Comparison of ENCODE assay signal across 16 mouse cellular contexts in genomic region chr6:148708389-148708788, GRCm38 (mm10).
"Had no signal": no experiment of that assay in that cellular context is flagged by ENCODE, and none has a peak within 500 bp of the region (broad histone marks: within the 10 kb centered on the region; RNA-seq: fewer than 3 reads in every experiment).

No protein-coding gene starts in this region.

- H3K4me1 ChIP-seq: kidney, embryonic 15.5 days; limb, embryonic 10.5 days; limb, embryonic 13.5 days; midbrain, embryonic 10.5 days; midbrain, embryonic 13.5 days had no signal

- H3K27ac ChIP-seq: kidney, embryonic 15.5 days; limb, embryonic 10.5 days; limb, embryonic 13.5 days; liver, embryonic 13.5 days; midbrain, embryonic 10.5 days; midbrain, embryonic 13.5 days had no signal

- DNase-seq: kidney, adult 2 months; kidney, postnatal 14 days; kidney, postnatal 4 days; liver, embryonic 13.5 days; lung, adult 2 months; lung, postnatal 14 days; lung, postnatal 4 days; right cerebral cortex, postnatal 4 days; thymus, adult 18-20 months; thymus, postnatal 36 days had no signal

- H3K27me3 ChIP-seq: kidney, embryonic 15.5 days; limb, embryonic 13.5 days; liver, embryonic 13.5 days; midbrain, embryonic 13.5 days had no signal

- H3K9me3 ChIP-seq: kidney, embryonic 15.5 days; limb, embryonic 10.5 days; limb, embryonic 13.5 days; liver, embryonic 13.5 days; midbrain, embryonic 10.5 days; midbrain, embryonic 13.5 days had no signal

- H3K4me3 ChIP-seq: kidney, embryonic 15.5 days; limb, embryonic 10.5 days; limb, embryonic 13.5 days; liver, embryonic 13.5 days; megakaryocyte, embryonic 14.5 days; midbrain, embryonic 10.5 days; midbrain, embryonic 13.5 days had no signal

- H3K36me3 ChIP-seq: kidney, embryonic 15.5 days; limb, embryonic 10.5 days; limb, embryonic 13.5 days; liver, embryonic 13.5 days; midbrain, embryonic 10.5 days; midbrain, embryonic 13.5 days had no signal

- H3K9ac ChIP-seq: kidney, embryonic 15.5 days; limb, embryonic 13.5 days; liver, embryonic 13.5 days; midbrain, embryonic 13.5 days had no signal

- ATAC-seq: midbrain, embryonic 13.5 days had no signal

- H3K4me2 ChIP-seq: kidney, embryonic 15.5 days; limb, embryonic 13.5 days; liver, embryonic 13.5 days; midbrain, embryonic 13.5 days had no signal
